Mouse (Mus musculus) heart, embryonic 11.5 days (tissue): Measurements from ENCODE around the gene Cdkn2aip. TPM values are rescaled to one million over a fixed set of nuclear protein-coding genes. Genes with fewer than 3 reads are reported as not detected.

Experiments
- ATAC-seq: fragments of 200-750 bp; cut with Nextera tagmentation; replicated peaks from 2 replicates; pipeline ENCODE4 v1.8.0; 2017; ENCODE audit warnings: moderate library complexity; ENCODE audit not compliant: insufficient number of reproducible peaks, low FRiP score, low TSS enrichment
- H3K27ac ChIP-seq: fragments of 300-500 bp; sonication (generic); 2 replicates; pipeline ENCODE4 v1.5.1; 2014; ENCODE audit warnings: mild to moderate bottlenecking, low read depth, low read length
- H3K27me3 ChIP-seq: fragments of 300-500 bp; sonication (generic); 2 replicates; pipeline ENCODE4 v1.6.1; 2014; ENCODE audit warnings: mild to moderate bottlenecking, low read length, mixed read lengths; ENCODE audit not compliant: control insufficient read depth, insufficient read depth
- H3K36me3 ChIP-seq: fragments of 300-500 bp; sonication (generic); 2 replicates; pipeline ENCODE4 v1.6.1; 2014; ENCODE audit warnings: mild to moderate bottlenecking, low read length, moderate library complexity, mixed read lengths; ENCODE audit not compliant: control insufficient read depth, insufficient read depth
- H3K4me1 ChIP-seq: fragments of 300-500 bp; sonication (generic); 2 replicates; pipeline ENCODE4 v1.6.1; 2014; ENCODE audit warnings: low read length; ENCODE audit not compliant: control insufficient read depth, insufficient read depth
- H3K4me2 ChIP-seq: fragments of 300-500 bp; sonication (generic); 2 replicates; pipeline ENCODE4 v1.6.1; 2014; ENCODE audit warnings: mild to moderate bottlenecking, moderate library complexity
- H3K4me3 ChIP-seq: fragments of 300-500 bp; sonication (generic); 2 replicates; pipeline ENCODE4 v1.5.1; 2014; ENCODE audit warnings: low read depth, low read length
- H3K9ac ChIP-seq: fragments of 300-500 bp; sonication (generic); 2 replicates; pipeline ENCODE4 v1.6.1; 2014; ENCODE audit warnings: mild to moderate bottlenecking, low read depth, low read length, moderate library complexity
- H3K9me3 ChIP-seq: fragments of 300-500 bp; sonication (generic); replicated peaks from 2 replicates; pipeline ENCODE4 v1.6.1; 2016; ENCODE audit warnings: low read length; ENCODE audit not compliant: control insufficient read depth
- WGBS: fragments of 180-500 bp; shearing (Covaris S2); extraction: QIAGEN DNeasy Blood & Tissue Kit; methylation state at CpG from one replicate; pipeline ENCODE4 v1.1.7; 2014; ENCODE audit not compliant: insufficient replicate concordance; 5-methylcytosine and 5-hydroxymethylcytosine counted together
- polyA plus RNA-seq: library from polyadenylated mRNA; unstranded; fragments of >200 nt; fragmentation: Nextera tagmentation; extraction: Ambion mirVana; gene quantifications from 2 replicates; pipeline ENCODE4 v1.2.1, GENCODE M21; 2014

The Cdkn2aip gene
- polyA plus RNA-seq, 1 experiment from 2014 or later = 21.6 TPM

GRCm38 (mm10) chr8:47718641-47719040 is 4.9 kb upstream of the Cdkn2aip start:
- H3K4me2 ChIP-seq = peak overlapping the region; percentile 25
- no peaks in the 10 kb centered on the region for H3K27me3 ChIP-seq
- no peak overlapping the region for H3K27ac ChIP-seq
- ATAC-seq = no peak
- peaks cover 3% of the 10 kb centered on the region; the same call in 1 of the 2 replicates for H3K4me1 ChIP-seq
- H3K36me3 ChIP-seq = no peaks in the 10 kb centered on the region
- no peaks in the 10 kb centered on the region for H3K9me3 ChIP-seq
- WGBS = 10% methylated on average over 11 of the region's 11 CpGs
- H3K9ac ChIP-seq = 0 out of 2 replicates have a peak overlapping the region, but pooled peaks have one; percentile 4
- H3K4me3 ChIP-seq = no peak overlapping the region

- Histone ChIP-seq H3K4me3 (peak overlapping the region; percentile 85), H3K4me1 (peaks cover 5% of the 10 kb centered on the region; the same call in 1 of the 2 replicates), H3K9me3 (no peaks in the 10 kb centered on the region), H3K36me3 (peaks cover 9% of the 10 kb centered on the region; the same call in 1 of the 2 replicates), H3K27ac (peak overlapping the region; percentile 95), H3K27me3 (no peaks in the 10 kb centered on the region), H3K4me2 (peak overlapping the region; percentile 77), H3K9ac (peak overlapping the region; percentile 77)
- WGBS = 0% methylated on average over 34 of the region's 44 CpGs
- peak; percentile 32 for ATAC-seq
Measured at GRCm38 (mm10) chr8:47713171-47713663, 515 bp downstream of the Cdkn2aip start.

GRCm38 (mm10) chr8:47708106-47708505 is 5.6 kb downstream of the Cdkn2aip start:
- 88% methylated on average over 5 of the region's 5 CpGs for WGBS
- Histone ChIP-seq H3K27me3 (no peaks in the 10 kb centered on the region), H3K9me3 (no peaks in the 10 kb centered on the region), H3K4me3 (no peak overlapping the region), H3K27ac (no peak overlapping the region), H3K4me2 (no peak overlapping the region), H3K9ac (no peak overlapping the region), H3K36me3 (peaks cover 9% of the 10 kb centered on the region; the same call in 1 of the 2 replicates), H3K4me1 (0 out of 2 replicates have a peak, but pooled peaks cover 2% of the 10 kb centered on the region)
- ATAC-seq = no peak

GRCm38 (mm10) chr8:47706746-47707145 is 7.0 kb downstream of the Cdkn2aip start:
- H3K4me2 ChIP-seq = no peak overlapping the region
- no peak overlapping the region for H3K9ac ChIP-seq
- no peaks in the 10 kb centered on the region for H3K4me1 ChIP-seq
- no peak overlapping the region for H3K27ac ChIP-seq
- ATAC-seq = no peak
- 94% methylated on average over 8 of the region's 8 CpGs for WGBS
- no peak overlapping the region for H3K4me3 ChIP-seq
- H3K27me3 ChIP-seq = no peaks in the 10 kb centered on the region
- H3K36me3 ChIP-seq = peaks cover 6% of the 10 kb centered on the region; the same call in 1 of the 2 replicates
- H3K9me3 ChIP-seq = no peaks in the 10 kb centered on the region

- WGBS = 41% methylated on average over 1 of the region's 1 CpGs
- no peak for ATAC-seq
- H3K4me1 ChIP-seq = no peaks in the 10 kb centered on the region
- no peak overlapping the region for H3K27ac ChIP-seq
- no peak overlapping the region for H3K4me2 ChIP-seq
- no peak overlapping the region for H3K4me3 ChIP-seq
- no peaks in the 10 kb centered on the region for H3K9me3 ChIP-seq
- H3K27me3 ChIP-seq = no peaks in the 10 kb centered on the region
- no peaks in the 10 kb centered on the region for H3K36me3 ChIP-seq
- H3K9ac ChIP-seq = no peak overlapping the region
Measured at GRCm38 (mm10) chr8:47702333-47702732, 11.4 kb downstream of the Cdkn2aip start.

- no peak for ATAC-seq
Measured at GRCm38 (mm10) chr8:47697696-47698095, 16.0 kb downstream of the Cdkn2aip start.

GRCm38 (mm10) chr8:47695431-47696105 is 18.2 kb downstream of the Cdkn2aip start:
- no peaks in the 10 kb centered on the region for H3K36me3 ChIP-seq
- H3K9ac ChIP-seq = no peak overlapping the region
- H3K9me3 ChIP-seq = no peaks in the 10 kb centered on the region
- H3K27ac ChIP-seq = no peak overlapping the region
- ATAC-seq = no peak
- H3K27me3 ChIP-seq = no peaks in the 10 kb centered on the region
- WGBS = 71% methylated on average over 5 of the region's 5 CpGs
- no peak overlapping the region for H3K4me2 ChIP-seq
- H3K4me1 ChIP-seq = no peaks in the 10 kb centered on the region
- no peak overlapping the region for H3K4me3 ChIP-seq

More at GRCm38 (mm10) chr8:47697696-47698095, 16.0 kb downstream of the Cdkn2aip start:
- WGBS = 62% methylated on average over 1 of the region's 1 CpGs
- no peak overlapping the region for H3K4me2 ChIP-seq
- H3K4me3 ChIP-seq = no peak overlapping the region
- no peak overlapping the region for H3K9ac ChIP-seq
- no peaks in the 10 kb centered on the region for H3K4me1 ChIP-seq
- H3K9me3 ChIP-seq = no peaks in the 10 kb centered on the region
- no peaks in the 10 kb centered on the region for H3K36me3 ChIP-seq
- no peak overlapping the region for H3K27ac ChIP-seq
- no peaks in the 10 kb centered on the region for H3K27me3 ChIP-seq

DNA sequence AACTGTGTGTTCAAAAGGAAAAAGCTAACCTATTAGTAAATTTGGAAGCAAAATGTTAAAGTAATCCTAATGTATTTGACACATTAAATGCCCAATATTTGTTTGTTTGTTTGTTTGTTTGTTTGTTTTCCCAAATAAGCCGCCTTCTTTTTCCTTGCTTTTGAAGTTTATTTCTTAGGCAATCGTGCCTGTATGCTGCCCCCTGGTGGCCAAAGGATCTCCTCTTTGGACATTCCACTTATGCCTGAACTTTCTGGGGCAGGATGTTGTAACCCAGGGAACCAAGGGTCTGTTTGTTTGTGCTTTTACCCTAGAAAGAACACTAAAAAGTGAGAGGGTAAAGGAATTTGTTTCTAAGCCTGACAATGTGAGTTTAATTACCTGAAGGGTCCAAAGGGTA is 20.6 kb downstream of the Cdkn2aip start:
- Histone ChIP-seq H3K36me3 (no peaks in the 10 kb centered on the region), H3K27me3 (no peaks in the 10 kb centered on the region), H3K4me2 (no peak overlapping the region), H3K9me3 (0 out of 2 replicates have a peak, but pooled peaks cover 2% of the 10 kb centered on the region), H3K4me3 (no peak overlapping the region), H3K27ac (no peak overlapping the region), H3K4me1 (no peaks in the 10 kb centered on the region), H3K9ac (no peak overlapping the region)
- 13% methylated on average over 2 of the region's 2 CpGs for WGBS
- ATAC-seq = no peak
